8 mouse cellular contexts compared by ENCODE assay signal in the genomic region with DNA sequence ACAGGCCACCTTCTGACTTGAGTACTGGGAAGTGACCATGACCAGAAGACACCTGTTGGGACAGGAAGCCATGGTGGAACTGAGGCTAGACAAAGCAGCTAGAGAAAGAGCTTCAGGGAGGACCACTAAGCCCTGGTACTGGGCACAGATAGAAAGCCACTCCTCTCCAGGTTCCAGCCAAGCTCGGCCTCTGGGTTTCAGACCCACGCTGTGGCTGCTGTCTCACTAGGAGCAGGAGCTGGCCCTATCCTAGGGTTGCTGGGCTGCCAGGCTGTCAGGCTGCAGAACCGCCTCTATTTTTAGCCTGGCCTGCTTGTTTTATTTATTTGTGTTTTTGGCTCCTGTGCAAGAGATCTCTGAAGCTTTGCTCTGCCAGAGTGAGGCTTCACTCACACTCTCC.
DNase-seq lines count a peak whose midpoint lies in the region; ATAC-seq and TF ChIP-seq lines count a peak whose summit lies in the region.
"Had no signal": no experiment of that assay in that cellular context is flagged by ENCODE, and none has a peak within 500 bp of the region (broad histone marks: within the 10 kb centered on the region; RNA-seq: fewer than 3 reads in every experiment).

No protein-coding gene starts in this region.

- H3K27ac ChIP-seq in left cerebral cortex, adult 2 months, result no peak overlapping the region
- H3K27ac ChIP-seq in stomach, embryonic 16.5 days (ENCODE audit: low read length), result peak overlapping the region; percentile 13; the same call in 1 of the 2 replicates
- H3K27ac ChIP-seq: neural tube, embryonic 12.5 days had no signal

- no peaks in the 10 kb centered on the region for H3K27me3 ChIP-seq in stomach, embryonic 16.5 days (ENCODE audit: control insufficient read depth, insufficient read depth, low read length)
- H3K27me3 ChIP-seq: neural tube, embryonic 12.5 days had no signal

- peaks cover 7% of the 10 kb centered on the region for H3K4me1 ChIP-seq in stomach, embryonic 16.5 days (ENCODE audit: control insufficient read depth, insufficient read depth, low read length)

- no peak for TF ChIP-seq CTCF in left cerebral cortex, adult 2 months (IDR thresholded peaks at IDR 0.05)

- no peaks in the 10 kb centered on the region for H3K36me3 ChIP-seq in stomach, embryonic 16.5 days (ENCODE audit: control insufficient read depth, insufficient read depth, low read length)
- H3K36me3 ChIP-seq: neural tube, embryonic 12.5 days had no signal

- 49% methylated on average over 3 of the region's 3 CpGs for WGBS in stomach, embryonic 16.5 days

- DNase-seq in left cerebral cortex, postnatal 10 days (ENCODE audit: extremely low spot score in 1 of 2, low spot score in 2 of 2), result peak; percentile 49 to 52
- DNase-seq in left cerebral cortex, adult 2 months (ENCODE audit: extremely low spot score in 1 of 2, low spot score in 2 of 2), result no peak
- DNase-seq in cerebellum, postnatal 36 days, result peak; percentile 68 to 72
- peak; percentile 54 to 68 for DNase-seq in heart, postnatal 14 days
- DNase-seq in spleen, postnatal 36 days (ENCODE audit: low spot score in 2 of 2), result no peak
- no peak for DNase-seq in urinary bladder, adult 2 months (ENCODE audit: low spot score)

- no peaks in the 10 kb centered on the region for H3K9me3 ChIP-seq in stomach, embryonic 16.5 days (replicated peaks; ENCODE audit: control insufficient read depth, low read length)
- H3K9me3 ChIP-seq: neural tube, embryonic 12.5 days had no signal

- ATAC-seq in stomach, embryonic 16.5 days (ENCODE audit: insufficient read depth, low FRiP score), result no peak

- intact Hi-C loops in left cerebral cortex, postnatal 10 days (cut with DNase I), result no loop called here
- intact Hi-C loops in left cerebral cortex, adult 2 months (cut with DNase I), result no loop called here
- intact Hi-C loops in heart, postnatal 14 days (cut with DNase I), result no loop called here

- H3K9ac ChIP-seq in stomach, embryonic 16.5 days (ENCODE audit: low read length), result no peak overlapping the region
- H3K9ac ChIP-seq: neural tube, embryonic 12.5 days had no signal

- no peak overlapping the region for H3K4me2 ChIP-seq in stomach, embryonic 16.5 days (ENCODE audit: low read depth, low read length)
- H3K4me2 ChIP-seq: neural tube, embryonic 12.5 days had no signal

- no peak overlapping the region for H3K4me3 ChIP-seq in left cerebral cortex, adult 2 months
- no peak overlapping the region for H3K4me3 ChIP-seq in stomach, embryonic 16.5 days (replicated peaks; ENCODE audit: low read length)
- H3K4me3 ChIP-seq: neural tube, embryonic 12.5 days had no signal

Comparison
In these comparisons a context has a peak if more than half of its experiments do, and no peak if none do; other contexts are left out.
1. DNase-seq: peak in left cerebral cortex, postnatal 10 days (2 of 2), cerebellum, postnatal 36 days (2 of 2) and heart, postnatal 14 days (2 of 2); none in left cerebral cortex, adult 2 months (0 of 2), spleen, postnatal 36 days (0 of 2) and urinary bladder, adult 2 months (single experiment).